Mouse (Mus musculus) adrenal gland, postnatal 10 days (tissue): ENCODE data around the gene Oprl1. TPM values are rescaled to one million over a fixed set of nuclear protein-coding genes. Genes with fewer than 3 reads are reported as not detected.

ENCODE experiments used
- DNase-seq: peaks from one replicate; pipeline ENCODE4 v3.0.0; 2021; ENCODE audit warnings: mixed read lengths
- total RNA-seq, 2 experiments: library from RNA; stranded (reverse); gene quantifications; 2 replicates each; pipeline ENCODE4 v1.2.3; 2021

Gene Oprl1
- total RNA-seq, 2 experiments from 2014 or later: 1.3 to 2.4 TPM

- DNase-seq: no peak
These were observed 50.4 kb downstream of the Oprl1 start for GRCm38 (mm10) chr2:181765251-181765650.

GRCm38 (mm10) chr2:181766672-181767557 is 52.1 kb downstream of the Oprl1 start:
- no peak for DNase-seq

- no peak for DNase-seq
These were observed 53.6 kb downstream of the Oprl1 start for GRCm38 (mm10) chr2:181768451-181768850.

GRCm38 (mm10) chr2:181769397-181769796 is 54.6 kb downstream of the Oprl1 start:
- no peak for DNase-seq

Other genes with a start within 250 kb of the Oprl1 start
- not detected for gene Abhd16b, start 221.8 kb upstream of the Oprl1 start, total RNA-seq
- 100 to 1,000 TPM in 1 of 2 experiments, 10 to 100 TPM in 1; 95.5 to 108 TPM for gene Tpd52l2, start 217.9 kb upstream of the Oprl1 start, total RNA-seq
- gene Dnajc5, start 194.5 kb upstream of the Oprl1 start, total RNA-seq: 10 to 100 TPM; 89.0 to 91.5 TPM
- gene Uckl1, start 130.1 kb upstream of the Oprl1 start, total RNA-seq: 10 to 100 TPM; 55.1 to 86.5 TPM
- 10 to 100 TPM; 51.4 to 58.3 TPM for gene Prpf6, start 123.1 kb upstream of the Oprl1 start, total RNA-seq
- 10 to 100 TPM; 52.5 to 92.4 TPM for gene Zfp512b, start 122.2 kb upstream of the Oprl1 start, total RNA-seq
- gene Samd10, start 115.8 kb upstream of the Oprl1 start, total RNA-seq: 10 to 100 TPM in 1 of 2 experiments, 1 to 10 TPM in 1; 10.0 to 11.7 TPM
- gene Gm29797, start 58.0 kb upstream of the Oprl1 start, total RNA-seq: not detected
- 10 to 100 TPM; 59.1 to 62.5 TPM for gene Sox18, start 43.4 kb upstream of the Oprl1 start, total RNA-seq
- 10 to 100 TPM; 11.4 to 13.5 TPM for gene Tcea2, start 34.7 kb upstream of the Oprl1 start, total RNA-seq
- gene Rgs19, start 21.0 kb upstream of the Oprl1 start, total RNA-seq: 10 to 100 TPM; 22.4 to 23.7 TPM
- not detected for gene Lkaaear1, start 16.6 kb upstream of the Oprl1 start, total RNA-seq
- gene Myt1, start 48.3 kb downstream of the Oprl1 start, total RNA-seq: 1 to 10 TPM; 6.4 to 8.0 TPM
- gene Pcmtd2, start 122.8 kb downstream of the Oprl1 start, total RNA-seq: 10 to 100 TPM; 54.3 to 63.2 TPM
- 10 to 100 TPM; 17.0 to 18.1 TPM for gene Polr3k, start 149.3 kb downstream of the Oprl1 start, total RNA-seq